Mouse (Mus musculus) neural tube, embryonic 11.5 days (tissue): ENCODE measurements around the gene Txnl4b. TPM values are rescaled to one million over a fixed set of nuclear protein-coding genes. Genes with fewer than 3 reads are reported as not detected.

Experiments used
- ATAC-seq: fragments of 200-750 bp; cut with Nextera tagmentation; 2 replicates; pipeline ENCODE4 v1.8.0; 2017; ENCODE audit warnings: moderate number of reproducible peaks, mild to moderate bottlenecking, moderate TSS enrichment, moderate library complexity; ENCODE audit not compliant: insufficient read depth, low FRiP score, low TSS enrichment
- DNase-seq: peaks from one replicate; pipeline ENCODE4 v3.0.0-alpha.2; 2015; ENCODE audit warnings: low spot score
- H3K27ac ChIP-seq: fragments of 300-500 bp; sonication (generic); 2 replicates; pipeline ENCODE4 v1.5.1; 2014; ENCODE audit warnings: low read depth, mild to moderate bottlenecking, low read length
- H3K27me3 ChIP-seq: fragments of 300-500 bp; sonication (generic); 2 replicates; pipeline ENCODE4 v1.6.1; 2014; ENCODE audit warnings: mild to moderate bottlenecking, low read length, mixed read lengths; ENCODE audit not compliant: control insufficient read depth, insufficient read depth
- H3K36me3 ChIP-seq: fragments of 300-500 bp; sonication (generic); 2 replicates; pipeline ENCODE4 v1.6.1; 2014; ENCODE audit warnings: mild to moderate bottlenecking, low read length, moderate library complexity, mixed read lengths; ENCODE audit not compliant: control insufficient read depth, insufficient read depth
- H3K4me1 ChIP-seq: fragments of 300-500 bp; sonication (generic); 2 replicates; pipeline ENCODE4 v1.6.1; 2014; ENCODE audit warnings: low read length, mixed read lengths; ENCODE audit not compliant: control insufficient read depth, insufficient read depth
- H3K4me2 ChIP-seq: fragments of 300-500 bp; sonication (generic); 2 replicates; pipeline ENCODE4 v1.6.1; 2014; ENCODE audit warnings: low read depth, mild to moderate bottlenecking, moderate library complexity
- H3K4me3 ChIP-seq: fragments of 300-500 bp; sonication (generic); 2 replicates; pipeline ENCODE4 v1.5.1; 2014; ENCODE audit warnings: low read depth, low read length
- H3K9ac ChIP-seq: fragments of 300-500 bp; sonication (generic); 2 replicates; pipeline ENCODE4 v1.6.1; 2014; ENCODE audit warnings: mild to moderate bottlenecking, low read length
- H3K9me3 ChIP-seq: fragments of 300-500 bp; sonication (generic); 2 replicates; pipeline ENCODE4 v1.6.1; 2016; ENCODE audit warnings: low read length; ENCODE audit not compliant: control insufficient read depth
- WGBS: fragments of 180-500 bp; shearing (Covaris S2); extraction: QIAGEN DNeasy Blood & Tissue Kit; methylation state at CpG from one replicate; pipeline ENCODE4 v1.1.7; 2014; 5-methylcytosine and 5-hydroxymethylcytosine counted together
- polyA plus RNA-seq: library from polyadenylated mRNA; unstranded; fragments of >200 nt; fragmentation: Nextera tagmentation; extraction: Ambion mirVana; gene quantifications from 2 replicates; pipeline ENCODE4 v1.2.1, GENCODE M21; 2014

Gene Txnl4b
- polyA plus RNA-seq, 1 experiment from 2014 or later: 32.2 TPM

- Histone ChIP-seq H3K27me3 (no peaks in the 10 kb centered on the region), H3K4me1 (no peaks in the 10 kb centered on the region), H3K36me3 (peaks cover 4% of the 10 kb centered on the region; the same call in 1 of the 2 replicates), H3K4me2 (no peak overlapping the region), H3K9ac (no peak overlapping the region), H3K9me3 (no peaks in the 10 kb centered on the region), H3K4me3 (no peak overlapping the region), H3K27ac (no peak overlapping the region)
- WGBS: 90% methylated on average over 9 of the region's 9 CpGs
- ATAC-seq (no peak), DNase-seq (no peak)
Measured at GRCm38 (mm10) chr8:109590901-109591300, 25.2 kb downstream of the Txnl4b start.

GRCm38 (mm10) chr8:109591367-109591766, 25.7 kb downstream of the Txnl4b start:
- Histone ChIP-seq H3K4me1 (no peaks in the 10 kb centered on the region), H3K27ac (no peak overlapping the region), H3K9ac (no peak overlapping the region), H3K4me2 (no peak overlapping the region), H3K36me3 (peaks cover 4% of the 10 kb centered on the region; the same call in 1 of the 2 replicates), H3K4me3 (no peak overlapping the region), H3K9me3 (no peaks in the 10 kb centered on the region), H3K27me3 (no peaks in the 10 kb centered on the region)
- 86% methylated on average over 3 of the region's 3 CpGs for WGBS
- no peak for ATAC-seq
- no peak for DNase-seq

- H3K9me3 ChIP-seq: no peaks in the 10 kb centered on the region
- H3K4me2 ChIP-seq: no peak overlapping the region
- H3K27ac ChIP-seq: no peak overlapping the region
- no peak overlapping the region for H3K4me3 ChIP-seq
- ATAC-seq (no peak), DNase-seq (no peak)
- peaks cover 4% of the 10 kb centered on the region; the same call in 1 of the 2 replicates for H3K36me3 ChIP-seq
- H3K27me3 ChIP-seq: no peaks in the 10 kb centered on the region
- H3K9ac ChIP-seq: no peak overlapping the region
- H3K4me1 ChIP-seq: no peaks in the 10 kb centered on the region
- 88% methylated on average over 5 of the region's 5 CpGs for WGBS
Measured at GRCm38 (mm10) chr8:109592164-109592563, 26.5 kb downstream of the Txnl4b start.

- H3K36me3 ChIP-seq: peaks cover 4% of the 10 kb centered on the region; the same call in 1 of the 2 replicates
- no peaks in the 10 kb centered on the region for H3K9me3 ChIP-seq
- no peak overlapping the region for H3K4me3 ChIP-seq
- ATAC-seq (no peak), DNase-seq (no peak)
- no peak overlapping the region for H3K9ac ChIP-seq
- no peak overlapping the region for H3K4me2 ChIP-seq
- H3K4me1 ChIP-seq: no peaks in the 10 kb centered on the region
- H3K27me3 ChIP-seq: no peaks in the 10 kb centered on the region
- WGBS: 88% methylated on average over 6 of the region's 6 CpGs
- H3K27ac ChIP-seq: no peak overlapping the region
Measured at GRCm38 (mm10) chr8:109593117-109593788, 27.6 kb downstream of the Txnl4b start.

DNA sequence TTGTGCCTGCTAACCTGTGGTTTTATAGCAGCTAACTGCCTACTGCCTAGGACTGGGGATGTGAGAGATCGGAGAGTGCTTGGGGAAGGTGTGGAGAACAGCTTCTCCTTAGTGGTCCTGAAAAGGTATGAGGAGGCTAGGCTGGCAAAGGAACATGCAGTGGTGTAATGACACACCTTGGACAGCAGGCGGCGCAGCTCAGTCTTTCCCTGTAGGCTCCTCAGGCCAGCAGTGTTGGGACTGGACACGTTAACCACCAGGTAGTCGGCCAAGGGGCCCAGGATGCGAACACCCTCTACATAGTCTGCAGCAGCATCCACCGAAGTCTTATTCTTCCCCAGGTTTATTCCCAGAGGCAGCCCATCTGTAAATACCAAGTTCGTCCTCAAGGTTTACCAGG, 30.2 kb downstream of the Txnl4b start:
- no peaks in the 10 kb centered on the region for H3K9me3 ChIP-seq
- H3K4me3 ChIP-seq: no peak overlapping the region
- ATAC-seq: no peak; the same call in 1 of the 2 replicates
- peak; percentile 61 for DNase-seq
- H3K36me3 ChIP-seq: peaks cover 6% of the 10 kb centered on the region
- no peaks in the 10 kb centered on the region for H3K4me1 ChIP-seq
- H3K27ac ChIP-seq: no peak overlapping the region
- no peaks in the 10 kb centered on the region for H3K27me3 ChIP-seq
- H3K9ac ChIP-seq: no peak overlapping the region
- WGBS: 56% methylated on average over 8 of the region's 8 CpGs
- no peak overlapping the region for H3K4me2 ChIP-seq

- Histone ChIP-seq H3K9ac (no peak overlapping the region), H3K4me3 (no peak overlapping the region), H3K27me3 (no peaks in the 10 kb centered on the region), H3K4me1 (peaks cover 8% of the 10 kb centered on the region; the same call in 1 of the 2 replicates), H3K4me2 (no peak overlapping the region), H3K36me3 (peaks cover 2% of the 10 kb centered on the region; the same call in 1 of the 2 replicates), H3K9me3 (no peaks in the 10 kb centered on the region), H3K27ac (no peak overlapping the region)
- 84% methylated on average over 2 of the region's 2 CpGs for WGBS
- DNase-seq (no peak), ATAC-seq (no peak)
Measured at GRCm38 (mm10) chr8:109606725-109607124, 41.0 kb downstream of the Txnl4b start.

DNA sequence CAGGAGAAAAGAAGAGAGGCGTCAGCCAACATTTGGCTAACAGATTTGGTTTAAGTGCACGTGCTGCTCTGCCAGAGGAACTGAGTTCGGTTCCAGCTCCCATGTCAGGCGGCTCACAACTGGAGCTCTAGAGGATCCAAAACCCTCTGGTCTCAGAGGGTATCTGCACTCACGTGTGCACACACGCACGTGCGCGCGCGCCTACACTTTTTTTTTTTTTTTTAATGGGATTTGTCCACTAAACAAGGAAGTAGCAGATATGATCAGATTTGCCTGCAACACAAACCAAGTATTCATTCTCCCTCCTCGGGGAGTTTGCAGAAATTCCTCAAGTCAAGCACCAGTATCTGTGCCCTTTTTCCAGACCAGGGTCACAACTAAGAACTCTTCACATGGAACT, 42.0 kb downstream of the Txnl4b start:
- Histone ChIP-seq H3K4me3 (peak overlapping the region; percentile 36), H3K9me3 (no peaks in the 10 kb centered on the region), H3K9ac (peak overlapping the region; percentile 19), H3K27me3 (no peaks in the 10 kb centered on the region), H3K27ac (no peak overlapping the region), H3K36me3 (no peaks in the 10 kb centered on the region), H3K4me1 (peaks cover 8% of the 10 kb centered on the region; the same call in 1 of the 2 replicates), H3K4me2 (peak overlapping the region; percentile 50)
- ATAC-seq (no peak), DNase-seq (no peak)
- whole genome bisulfite sequencing: 17% methylated on average over 12 of the region's 12 CpGs

GRCm38 (mm10) chr8:109608271-109609152, 42.8 kb downstream of the Txnl4b start, which contains the start of gene Dhodh:
TSS of gene Dhodh (minus strand) at chr8:109608673.
- Histone ChIP-seq H3K36me3 (no peaks in the 10 kb centered on the region), H3K9me3 (no peaks in the 10 kb centered on the region), H3K4me3 (peak within 1 kb of the TSS; percentile 36), H3K27me3 (no peaks in the 10 kb centered on the region), H3K27ac (peak within 1 kb of the TSS; percentile 84), H3K4me2 (peak within 1 kb of the TSS; percentile 50), H3K9ac (peak within 1 kb of the TSS; percentile 57), H3K4me1 (peaks cover 8% of the 10 kb centered on the region; the same call in 1 of the 2 replicates)
- under 1% methylated on average over 42 of the region's 42 CpGs for WGBS
- ATAC-seq: peak; percentile 99
- peak; percentile 96 for DNase-seq
